In the genomic region with DNA sequence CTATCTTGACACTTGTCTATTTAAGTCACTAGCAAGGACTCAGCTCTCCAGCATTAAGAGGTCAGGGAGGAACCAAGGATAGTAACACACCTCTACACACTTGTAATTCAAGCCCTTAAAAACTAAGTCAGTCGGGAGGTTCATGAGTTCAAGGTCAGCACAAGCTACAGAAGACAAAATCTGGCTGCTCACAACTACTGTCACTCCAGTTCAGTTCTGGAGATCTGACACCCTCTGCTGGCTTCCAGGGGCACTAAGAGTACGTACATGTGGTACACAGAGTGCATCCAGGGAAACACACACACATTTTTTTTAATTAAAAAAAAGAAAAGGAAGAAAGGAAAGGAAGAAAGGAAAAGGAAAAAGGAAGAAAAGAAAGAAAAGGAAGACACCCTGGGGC, we compare ENCODE assay signal across 10 mouse cellular contexts. TPM values are rescaled to one million over a fixed set of nuclear protein-coding genes. Genes with fewer than 3 reads are reported as not detected.
DNase-seq lines count a peak whose midpoint lies in the region; ATAC-seq and TF ChIP-seq lines count a peak whose summit lies in the region.
"Had no signal": no experiment of that assay in that cellular context is flagged by ENCODE, and none has a peak within 500 bp of the region (broad histone marks: within the 10 kb centered on the region; RNA-seq: fewer than 3 reads in every experiment).

No protein-coding gene starts in this region.

- H3K4me1 ChIP-seq in kidney, postnatal 0 days (replicated peaks; ENCODE audit: insufficient read depth, low read length): no peaks in the 10 kb centered on the region
- peaks cover 3% of the 10 kb centered on the region; the same call in 1 of the 2 replicates for H3K4me1 ChIP-seq in kidney, embryonic 16.5 days (ENCODE audit: insufficient read depth, low read length)
- H3K4me1 ChIP-seq in thymus, adult 2 months (replicated peaks; ENCODE audit: control insufficient read depth, insufficient read depth, low read length): 0 out of 2 replicates have a peak, but pooled peaks cover 2% of the 10 kb centered on the region

- peak; percentile 70 to 72 for DNase-seq in cerebellum, postnatal 10 days
- DNase-seq in cerebellum, adult 9-10 months: no peak
- DNase-seq in kidney, postnatal 0 days (ENCODE audit: low spot score): peak; percentile 38
- peak; percentile 47 for DNase-seq in thymus, postnatal 14 days
- no peak for DNase-seq in thymus, adult 2 months

- H3K9ac ChIP-seq in kidney, postnatal 0 days (ENCODE audit: low read depth, low read length): no peak overlapping the region
- H3K9ac ChIP-seq in kidney, embryonic 16.5 days (replicated peaks; ENCODE audit: low read length): no peak overlapping the region

- H3K4me3 ChIP-seq in kidney, postnatal 0 days (replicated peaks; ENCODE audit: low read depth, low read length): no peak overlapping the region
- no peak overlapping the region for H3K4me3 ChIP-seq in kidney, embryonic 16.5 days (ENCODE audit: low read length)
- H3K4me3 ChIP-seq in thymus, adult 2 months (ENCODE audit: control insufficient read depth, insufficient read depth, low read length): no peak overlapping the region

- H3K36me3 ChIP-seq in kidney, postnatal 0 days (ENCODE audit: insufficient read depth, low read length): peaks cover 21% of the 10 kb centered on the region
- peaks cover 10% of the 10 kb centered on the region for H3K36me3 ChIP-seq in kidney, embryonic 16.5 days (ENCODE audit: insufficient read depth, low read length)
- H3K36me3 ChIP-seq in thymus, adult 2 months (ENCODE audit: control insufficient read depth, insufficient read depth, low read length): peaks cover 12% of the 10 kb centered on the region; the same call in 1 of the 2 replicates

- no peaks in the 10 kb centered on the region for H3K9me3 ChIP-seq in kidney, postnatal 0 days (replicated peaks; ENCODE audit: low read length)
- no peaks in the 10 kb centered on the region for H3K9me3 ChIP-seq in kidney, embryonic 16.5 days (ENCODE audit: low read length)

- WGBS in kidney, postnatal 0 days: 38% methylated on average over 2 of the region's 2 CpGs
- WGBS in kidney, embryonic 16.5 days: 39% methylated on average over 2 of the region's 2 CpGs
- 85% methylated on average over 2 of the region's 2 CpGs for WGBS in thymus, adult 2 months

- no peak for ATAC-seq in kidney, postnatal 0 days (replicated peaks; ENCODE audit: low FRiP score, low read depth)
- no peak for ATAC-seq in kidney, embryonic 16.5 days (ENCODE audit: low FRiP score, low TSS enrichment)
- ATAC-seq in erythroblast, adult 5-6 weeks (replicated peaks; ENCODE audit: low FRiP score, poor library complexity, severe bottlenecking): no peak
- ATAC-seq in CD4-positive, CD25-positive, alpha-beta regulatory T cell, adult 4 months: no peak

- TF ChIP-seq POLR2A in thymus, adult 2 months (IDR thresholded peaks at IDR 0.05; ENCODE audit: control insufficient read depth, extremely low read depth, insufficient read depth, low read length, poor library complexity): no peak

- no peaks in the 10 kb centered on the region for H3K27me3 ChIP-seq in kidney, postnatal 0 days (ENCODE audit: insufficient read depth, low read length)
- no peaks in the 10 kb centered on the region for H3K27me3 ChIP-seq in kidney, embryonic 16.5 days (ENCODE audit: insufficient read depth, low read length)
- no peaks in the 10 kb centered on the region for H3K27me3 ChIP-seq in thymus, adult 2 months (ENCODE audit: control insufficient read depth, insufficient read depth, low read length)

- H3K4me2 ChIP-seq in kidney, postnatal 0 days (ENCODE audit: low read length): no peak overlapping the region
- H3K4me2 ChIP-seq in kidney, embryonic 16.5 days (replicated peaks; ENCODE audit: low read depth, low read length): no peak overlapping the region

- no peak overlapping the region for H3K27ac ChIP-seq in kidney, postnatal 0 days
- no peak overlapping the region for H3K27ac ChIP-seq in kidney, embryonic 16.5 days (ENCODE audit: low read length)
- H3K27ac ChIP-seq in thymus, adult 2 months (ENCODE audit: control insufficient read depth, insufficient read depth, low read length): no peak overlapping the region

- peak; percentile 55 for TF ChIP-seq CTCF in kidney, postnatal 0 days (IDR thresholded peaks at IDR 0.05; ENCODE audit: low read depth)
- TF ChIP-seq CTCF in thymus, adult 2 months (IDR thresholded peaks at IDR 0.05; ENCODE audit: borderline replicate concordance, control insufficient read depth, extremely low read depth, insufficient read depth, low read length, poor library complexity): no peak

RNA-seq across cellular contexts. Expression of gene Cnnm3, which starts 14.9 kb away (rescaled TPM):
- 3.4 and 3.8 TPM in 2 replicates for polyA plus RNA-seq in kidney, postnatal 0 days (2015; fragmentation: Nextera tagmentation; extraction: Ambion mirVana)
- polyA plus RNA-seq in kidney, embryonic 16.5 days (2015; fragmentation: Nextera tagmentation; extraction: Ambion mirVana): 3.5 and 3.7 TPM in 2 replicates
- polyA plus RNA-seq in thymus, adult 2 months (2012; rRNA removed): 51.2 and 59.9 TPM in 2 replicates
- 7.9 and 8.8 TPM in 2 replicates for total RNA-seq in erythroblast, adult 5-6 weeks (2015; ENCODE audit: low replicate concordance)
- 5.7 and 7.4 TPM in 2 replicates for total RNA-seq in erythroblast, adult 5-6 weeks (2017; ENCODE audit: low replicate concordance)
- 1 to 10 TPM; 7.5 to 7.6 TPM for polyA plus RNA-seq in CD4-positive, CD25-positive, alpha-beta regulatory T cell, adult 4 months (2017; shearing (Covaris generic))

RNA-seq across cellular contexts. Expression of gene Cnnm4, which starts 25.3 kb away (rescaled TPM):
- 9.4 and 10.9 TPM in 2 replicates for polyA plus RNA-seq in kidney, postnatal 0 days (2015; fragmentation: Nextera tagmentation; extraction: Ambion mirVana)
- polyA plus RNA-seq in kidney, embryonic 16.5 days (2015; fragmentation: Nextera tagmentation; extraction: Ambion mirVana): 13.8 and 13.9 TPM in 2 replicates
- 15.3 and 18.0 TPM in 2 replicates for polyA plus RNA-seq in thymus, adult 2 months (2012; rRNA removed)
- 1.5 and 2.3 TPM in 2 replicates for total RNA-seq in erythroblast, adult 5-6 weeks (2015; ENCODE audit: low replicate concordance)
- 1.5 and 3.2 TPM in 2 replicates for total RNA-seq in erythroblast, adult 5-6 weeks (2017; ENCODE audit: low replicate concordance)
- 10 to 100 TPM; 12.3 to 19.6 TPM for polyA plus RNA-seq in CD4-positive, CD25-positive, alpha-beta regulatory T cell, adult 4 months (2017; shearing (Covaris generic))

RNA-seq across cellular contexts. Expression of gene Ankrd23, which starts 40.0 kb away (rescaled TPM):
- polyA plus RNA-seq in kidney, postnatal 0 days (2015; fragmentation: Nextera tagmentation; extraction: Ambion mirVana): 8.7 and 10.9 TPM in 2 replicates
- polyA plus RNA-seq in kidney, embryonic 16.5 days (2015; fragmentation: Nextera tagmentation; extraction: Ambion mirVana): 15.2 and 21.7 TPM in 2 replicates
- polyA plus RNA-seq in thymus, adult 2 months (2012; rRNA removed): 40.4 and 56.2 TPM in 2 replicates
- 3.3 TPM in 1 of 2 replicates, not detected in the other for total RNA-seq in erythroblast, adult 5-6 weeks (2015; ENCODE audit: low replicate concordance)
- 1.0 and 1.4 TPM in 2 replicates for total RNA-seq in erythroblast, adult 5-6 weeks (2017; ENCODE audit: low replicate concordance)
- 100 to 1,000 TPM in 1 of 2 experiments, 10 to 100 TPM in 1; 39.3 to 112 TPM for polyA plus RNA-seq in CD4-positive, CD25-positive, alpha-beta regulatory T cell, adult 4 months (2017; shearing (Covaris generic))

RNA-seq across cellular contexts. Expression of gene Gm42417, which starts 42.5 kb away (rescaled TPM):
- not detected in 2 replicates for polyA plus RNA-seq in kidney, postnatal 0 days (2015; fragmentation: Nextera tagmentation; extraction: Ambion mirVana)
- 0.30 and 1.5 TPM in 2 replicates for polyA plus RNA-seq in kidney, embryonic 16.5 days (2015; fragmentation: Nextera tagmentation; extraction: Ambion mirVana)
- polyA plus RNA-seq in thymus, adult 2 months (2012; rRNA removed): not detected in 2 replicates
- total RNA-seq in erythroblast, adult 5-6 weeks (2015; ENCODE audit: low replicate concordance): not detected in 2 replicates
- not detected in 2 replicates for total RNA-seq in erythroblast, adult 5-6 weeks (2017; ENCODE audit: low replicate concordance)
- polyA plus RNA-seq in CD4-positive, CD25-positive, alpha-beta regulatory T cell, adult 4 months (2017; shearing (Covaris generic)): 1 to 10 TPM in 1 of 2 experiments, not detected in 1; 2.3 TPM
- total RNA-seq: ES-E14; left cerebral cortex, postnatal 25 days had no signal

RNA-seq across cellular contexts. Expression of gene Ankrd39, which starts 50.5 kb away (rescaled TPM):
- 22.0 and 24.6 TPM in 2 replicates for polyA plus RNA-seq in kidney, postnatal 0 days (2015; fragmentation: Nextera tagmentation; extraction: Ambion mirVana)
- polyA plus RNA-seq in kidney, embryonic 16.5 days (2015; fragmentation: Nextera tagmentation; extraction: Ambion mirVana): 29.2 and 30.0 TPM in 2 replicates
- 48.4 and 51.8 TPM in 2 replicates for polyA plus RNA-seq in thymus, adult 2 months (2012; rRNA removed)
- total RNA-seq in erythroblast, adult 5-6 weeks (2015; ENCODE audit: low replicate concordance): 0.42 TPM in 1 of 2 replicates, not detected in the other
- total RNA-seq in erythroblast, adult 5-6 weeks (2017; ENCODE audit: low replicate concordance): 0.56 and 1.2 TPM in 2 replicates
- 10 to 100 TPM; 19.4 to 23.9 TPM for polyA plus RNA-seq in CD4-positive, CD25-positive, alpha-beta regulatory T cell, adult 4 months (2017; shearing (Covaris generic))

Comparison
In these comparisons a context has a peak if more than half of its experiments do, and no peak if none do; other contexts are left out.
1. DNase-seq: peak in cerebellum, postnatal 10 days (2 of 2), kidney, postnatal 0 days (single experiment) and thymus, postnatal 14 days (single experiment); none in cerebellum, adult 9-10 months (single experiment) and thymus, adult 2 months (single experiment).